Mouse (Mus musculus): ENCODE results near the gene Gm9817.

Gene Gm9817

GRCm38 (mm10) chr13:45092816-45093215 is 14.3 kb downstream of the Gm9817 start:
- no peak for DNase-seq

GRCm38 (mm10) chr13:45095028-45095427 is 16.5 kb downstream of the Gm9817 start:
- DNase-seq, result no peak

DNA sequence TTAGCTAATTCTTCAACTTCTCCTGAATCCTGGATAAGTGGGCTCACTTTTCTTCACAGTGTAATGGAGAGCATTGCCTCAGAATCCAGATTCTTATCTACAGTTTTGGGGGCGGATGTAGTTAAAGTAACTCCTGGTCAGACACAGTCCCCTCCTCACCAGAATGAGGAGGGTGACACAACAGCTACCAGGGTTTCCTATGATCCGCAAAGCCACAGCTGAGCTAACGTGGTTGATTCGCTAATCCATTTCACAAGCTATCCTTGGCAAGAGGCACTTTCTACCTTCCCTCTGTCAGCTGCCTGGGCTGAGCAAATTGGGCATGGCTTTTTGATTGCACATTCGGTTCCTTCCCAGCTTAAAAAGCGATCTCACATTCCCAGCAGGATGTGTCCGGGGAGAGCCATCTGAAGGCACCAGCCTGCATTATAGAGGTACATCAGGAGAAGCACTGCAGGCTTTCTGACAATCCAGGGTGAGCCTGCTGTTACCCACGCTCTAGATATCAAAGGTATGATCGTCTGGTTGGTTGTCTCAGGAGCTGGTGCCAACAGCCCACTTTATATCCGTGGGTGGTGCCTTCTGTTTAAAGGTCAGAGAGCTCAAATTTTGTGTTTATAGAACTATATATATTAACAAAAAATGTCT is 21.2 kb downstream of the Gm9817 start:
- no peak for DNase-seq

GRCm38 (mm10) chr13:45106480-45106879 is 28.0 kb downstream of the Gm9817 start:
- no peak for DNase-seq

- DNase-seq, result no peak
These were observed 30.4 kb downstream of the Gm9817 start for GRCm38 (mm10) chr13:45108851-45109390.

DNA sequence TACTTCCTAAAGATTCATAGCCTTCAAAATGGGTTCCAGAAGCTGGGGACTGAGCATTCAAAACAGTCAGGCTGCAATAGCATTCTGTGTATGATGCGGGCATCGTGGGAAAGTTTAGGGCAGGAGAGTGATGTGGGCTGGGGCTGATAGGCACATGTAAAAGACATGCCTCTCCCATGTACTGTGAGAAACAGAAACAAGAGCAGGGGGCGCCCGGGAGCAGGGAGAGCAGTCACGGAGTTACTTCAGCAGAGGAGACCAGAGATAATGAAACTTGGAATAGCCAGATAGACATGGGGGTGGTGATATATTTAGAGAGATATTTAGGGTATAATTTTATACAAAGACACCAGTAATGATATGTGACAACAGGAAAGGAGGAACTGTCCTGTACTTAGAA is 39.9 kb downstream of the Gm9817 start:
- DNase-seq, result no peak

GRCm38 (mm10) chr13:45118822-45119221 is 40.3 kb downstream of the Gm9817 start:
- no peak for DNase-seq

Data from right cerebral cortex, postnatal 25 days (tissue).